Mouse (Mus musculus): Measurements from ENCODE around the gene Olfr1340.

Olfr1340 gene

GRCm38 (mm10) chr4:118719838-118720237 lies at the start of gene Olfr1340:
Gene Olfr1340, plus strand, starts transcription at chr4:118720138.
- in situ Hi-C loops (cut with MboI; ENCODE audit: low sequenced_read_pairs): no loop called here

- in situ Hi-C loops (cut with MboI; ENCODE audit: low sequenced_read_pairs): no loop called here
Measured at GRCm38 (mm10) chr4:118687086-118687485, 32.9 kb upstream of the Olfr1340 start.

- in situ Hi-C loops (cut with MboI; ENCODE audit: low sequenced_read_pairs): no loop called here
Measured at GRCm38 (mm10) chr4:118692412-118692973, 27.4 kb upstream of the Olfr1340 start, which contains the start of gene Olfr1342. Gene Olfr1342, minus strand, starts transcription at chr4:118692756.

- in situ Hi-C loops (cut with MboI; ENCODE audit: low sequenced_read_pairs): no loop called here
Measured at GRCm38 (mm10) chr4:118693812-118694211, 26.1 kb upstream of the Olfr1340 start.

GRCm38 (mm10) chr4:118703223-118703622 lies 16.7 kb upstream of the Olfr1340 start, which contains the start of gene Olfr1341:
Gene Olfr1341, plus strand, starts transcription at chr4:118703523.
- in situ Hi-C loops (cut with MboI; ENCODE audit: low sequenced_read_pairs): no loop called here

- in situ Hi-C loops (cut with MboI; ENCODE audit: low sequenced_read_pairs): no loop called here
Measured at GRCm38 (mm10) chr4:118708086-118708485, 11.9 kb upstream of the Olfr1340 start.

GRCm38 (mm10) chr4:118711656-118712055 lies 8.3 kb upstream of the Olfr1340 start:
- in situ Hi-C loops (cut with MboI; ENCODE audit: low sequenced_read_pairs): no loop called here

GRCm38 (mm10) chr4:118721742-118722483 lies 2.0 kb downstream of the Olfr1340 start:
- in situ Hi-C loops (cut with MboI; ENCODE audit: low sequenced_read_pairs): no loop called here

GRCm38 (mm10) chr4:118731875-118732274 lies 11.9 kb downstream of the Olfr1340 start, which contains the start of gene Olfr1339:
Gene Olfr1339, plus strand, starts transcription at chr4:118732175.
- in situ Hi-C loops (cut with MboI; ENCODE audit: low sequenced_read_pairs): no loop called here

- in situ Hi-C loops (cut with MboI; ENCODE audit: low sequenced_read_pairs): no loop called here
Measured at GRCm38 (mm10) chr4:118739574-118739973, 19.6 kb downstream of the Olfr1340 start.

- in situ Hi-C loops (cut with MboI; ENCODE audit: low sequenced_read_pairs): no loop called here
Measured at GRCm38 (mm10) chr4:118740988-118741698, 21.2 kb downstream of the Olfr1340 start.

- in situ Hi-C loops (cut with MboI; ENCODE audit: low sequenced_read_pairs): no loop called here
Measured at GRCm38 (mm10) chr4:118741881-118742280, 21.9 kb downstream of the Olfr1340 start.

- in situ Hi-C loops (cut with MboI; ENCODE audit: low sequenced_read_pairs): no loop called here
Measured at GRCm38 (mm10) chr4:118758637-118759036, 38.7 kb downstream of the Olfr1340 start, which contains the start of gene Olfr1338. Gene Olfr1338, minus strand, starts transcription at chr4:118758737.

Data from CH12F3 (cell line).